Mouse (Mus musculus) c-Kit-positive CD71-negative TER-119-negative erythroid progenitor cells, embryonic 14.5 days (primary cell): ENCODE measurements around the gene Pygb.

Experiments
- DNase-seq: peaks from one replicate; pipeline ENCODE4 v3.0.0-alpha.2; 2013; ENCODE audit warnings: low read depth

The Pygb gene

DNA sequence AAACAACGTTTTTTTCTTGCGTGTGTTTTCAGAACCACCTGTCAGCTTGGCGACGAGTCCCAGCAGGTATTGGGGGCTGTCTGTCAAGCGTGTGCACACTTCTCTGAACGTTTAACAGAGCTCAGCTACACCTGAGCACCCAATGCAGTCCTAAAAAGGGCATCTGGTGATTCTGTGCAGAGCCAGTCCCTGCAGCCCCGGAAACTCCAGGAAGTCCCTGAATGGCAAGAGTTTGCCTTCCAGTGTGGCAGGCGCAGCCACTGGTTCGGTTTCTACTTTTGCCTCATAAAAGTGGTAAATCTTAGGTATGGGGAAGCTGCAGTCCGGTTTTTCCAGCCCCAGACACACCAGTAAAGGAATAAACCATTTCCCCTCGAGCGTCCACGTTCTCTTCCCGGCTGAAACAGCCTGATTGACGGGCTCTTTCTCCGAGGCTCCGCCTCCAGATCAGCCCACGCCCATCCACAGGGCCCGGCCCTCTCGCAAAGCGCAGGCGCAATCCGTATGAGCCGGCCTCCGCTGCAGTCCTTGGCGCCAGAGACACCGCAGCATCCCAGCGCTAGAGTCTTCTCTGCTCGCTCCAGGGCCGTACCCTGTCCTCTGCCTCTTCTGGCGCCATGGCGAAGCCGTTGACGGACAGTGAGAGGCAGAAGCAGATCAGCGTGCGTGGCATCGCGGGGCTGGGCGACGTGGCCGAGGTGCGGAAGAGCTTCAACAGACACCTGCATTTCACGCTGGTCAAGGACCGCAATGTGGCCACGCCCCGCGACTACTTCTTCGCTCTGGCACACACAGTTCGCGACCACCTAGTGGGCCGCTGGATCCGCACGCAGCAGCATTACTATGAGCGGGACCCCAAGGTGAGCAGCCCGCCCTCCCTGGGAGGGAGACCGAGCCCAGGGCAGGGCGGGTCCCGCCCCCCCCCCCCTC, at the start of gene Pygb:
TSS of gene Pygb (plus strand) at position 485 of the 930 bp plus-strand sequence.
- peak; percentile 79 for DNase-seq

DNA sequence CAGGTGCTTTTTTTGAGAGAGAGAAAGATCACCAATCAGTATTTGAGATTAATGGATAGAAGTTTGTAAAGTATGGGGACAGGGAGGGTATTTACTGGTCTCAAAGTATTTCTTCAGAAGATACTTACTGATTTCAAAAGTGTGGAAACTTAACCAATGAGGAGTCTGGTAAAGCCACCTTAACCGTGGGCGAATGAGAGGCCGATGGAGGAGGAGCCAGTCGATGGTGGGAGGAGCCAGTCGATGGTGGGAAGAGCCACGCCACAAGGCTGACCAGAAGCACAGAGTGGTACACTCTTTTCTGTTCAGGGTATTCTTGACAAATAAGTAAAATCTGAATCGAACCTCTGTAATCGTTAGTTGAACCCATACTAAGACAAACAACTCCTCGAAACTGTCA, 48.7 kb upstream of the Pygb start:
- DNase-seq: no peak

DNA sequence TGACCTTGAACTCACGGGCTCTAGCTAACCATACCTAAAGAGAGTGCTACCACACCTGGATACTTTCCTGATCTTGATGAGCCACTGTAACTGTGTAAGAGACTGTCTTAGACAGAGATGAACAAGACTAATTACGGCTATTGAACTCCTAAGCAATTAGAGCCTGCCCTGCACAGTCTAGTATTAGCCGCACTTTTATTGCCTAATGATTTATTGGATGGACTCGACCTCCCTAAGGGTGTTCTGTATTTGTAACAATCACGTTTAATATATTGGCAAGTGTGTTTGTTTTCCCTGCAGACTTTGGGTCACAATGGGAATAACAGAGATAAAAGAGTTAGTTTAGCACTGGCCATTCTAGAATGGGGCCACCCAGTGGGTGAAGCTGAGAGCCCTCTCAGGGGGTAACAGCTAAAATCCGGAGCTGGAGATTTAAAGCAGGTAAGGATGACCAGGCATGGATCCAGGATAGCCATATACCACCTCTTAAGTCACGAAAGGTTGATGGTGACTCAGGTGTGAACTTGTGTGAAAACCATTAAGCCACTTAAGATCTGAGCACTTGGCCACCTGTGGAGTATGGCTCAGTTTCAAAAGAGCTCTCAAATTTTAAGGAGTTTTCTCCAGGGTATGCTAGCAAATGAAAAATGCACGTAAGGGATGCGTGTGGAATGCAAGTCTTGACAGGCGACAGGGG, 46.2 kb upstream of the Pygb start:
- no peak for DNase-seq

DNA sequence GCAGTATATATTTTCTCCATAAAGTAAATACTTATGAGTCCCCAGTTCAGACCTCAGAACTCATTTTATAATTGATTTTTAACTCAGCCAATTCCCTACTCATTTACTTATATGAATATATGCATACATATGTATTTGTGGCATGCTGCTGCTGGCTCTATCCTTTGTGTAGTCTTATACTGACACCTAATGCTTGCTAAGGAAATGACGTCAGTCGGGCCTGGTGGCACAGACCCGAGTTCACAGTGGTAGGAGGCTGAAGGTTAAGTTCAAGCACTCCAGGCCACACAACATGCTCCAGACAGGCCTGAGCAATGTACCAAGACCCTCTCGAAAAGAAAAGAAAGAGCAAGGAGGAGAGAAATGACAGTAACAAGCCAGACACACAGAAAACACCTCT, 45.1 kb upstream of the Pygb start:
- DNase-seq: no peak

DNA sequence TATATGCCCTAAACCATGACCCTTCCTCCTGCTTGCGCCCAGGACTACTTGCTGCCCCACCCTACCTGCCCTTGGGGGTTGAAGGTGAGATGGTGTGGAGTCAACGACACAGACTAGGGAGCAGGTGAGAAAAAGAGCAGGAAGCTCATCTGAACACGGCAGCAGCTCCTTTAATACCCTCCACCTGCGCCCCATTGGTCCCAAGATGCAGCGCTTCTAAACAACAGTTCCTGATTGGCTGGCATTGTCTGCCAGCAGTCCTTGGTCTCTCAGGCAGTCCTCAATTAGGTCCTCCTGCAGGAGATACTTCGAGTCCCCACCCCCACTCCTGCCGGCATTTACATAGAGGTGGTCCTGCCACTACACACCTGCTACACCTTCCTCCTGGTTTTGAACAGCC, 41.5 kb upstream of the Pygb start:
- no peak for DNase-seq

DNA sequence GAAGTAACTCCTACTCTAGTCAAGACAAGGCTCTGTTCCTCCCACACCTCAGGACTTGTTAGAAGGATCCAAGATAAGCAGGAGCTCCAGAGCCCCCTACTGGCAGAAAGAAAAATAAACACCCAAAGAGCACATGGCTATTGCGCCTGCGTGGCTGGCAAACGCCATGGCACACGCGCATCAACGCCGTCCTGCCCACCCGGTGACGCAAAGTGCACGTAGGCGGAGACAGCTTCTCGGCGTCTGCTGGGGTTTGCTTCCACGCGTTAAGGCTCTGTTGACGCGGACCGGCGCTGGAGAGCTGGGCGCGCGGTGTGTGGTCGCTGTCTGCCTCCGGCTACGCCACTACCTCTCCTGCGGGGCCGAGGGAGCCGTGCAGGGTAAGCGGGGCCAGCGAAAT, 37.7 kb upstream of the Pygb start, which contains the start of gene Entpd6:
TSS of gene Entpd6 (plus strand) at position 189 of the 400 bp plus-strand sequence.
- peak; percentile 96 for DNase-seq

DNA sequence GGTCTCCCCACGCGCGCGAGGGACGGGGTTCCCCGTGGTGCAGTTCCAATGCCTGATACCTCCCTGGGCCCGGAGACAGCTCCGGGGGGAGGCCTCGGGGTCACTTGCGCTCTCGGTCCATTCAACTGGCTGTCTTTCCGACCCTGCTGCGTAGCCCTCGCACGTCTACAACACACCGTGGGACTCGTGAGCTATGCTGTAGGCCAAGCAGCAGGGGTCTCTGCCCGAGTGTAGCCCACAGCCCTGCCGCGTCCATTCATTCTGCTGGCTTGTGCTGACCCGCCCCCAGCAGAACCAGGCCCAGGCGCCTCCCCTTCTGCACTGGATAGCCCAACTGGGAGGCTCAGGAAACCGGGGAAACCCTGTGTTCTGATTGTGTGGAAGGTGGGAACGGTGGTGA, 37.3 kb upstream of the Pygb start:
- DNase-seq: no peak

DNA sequence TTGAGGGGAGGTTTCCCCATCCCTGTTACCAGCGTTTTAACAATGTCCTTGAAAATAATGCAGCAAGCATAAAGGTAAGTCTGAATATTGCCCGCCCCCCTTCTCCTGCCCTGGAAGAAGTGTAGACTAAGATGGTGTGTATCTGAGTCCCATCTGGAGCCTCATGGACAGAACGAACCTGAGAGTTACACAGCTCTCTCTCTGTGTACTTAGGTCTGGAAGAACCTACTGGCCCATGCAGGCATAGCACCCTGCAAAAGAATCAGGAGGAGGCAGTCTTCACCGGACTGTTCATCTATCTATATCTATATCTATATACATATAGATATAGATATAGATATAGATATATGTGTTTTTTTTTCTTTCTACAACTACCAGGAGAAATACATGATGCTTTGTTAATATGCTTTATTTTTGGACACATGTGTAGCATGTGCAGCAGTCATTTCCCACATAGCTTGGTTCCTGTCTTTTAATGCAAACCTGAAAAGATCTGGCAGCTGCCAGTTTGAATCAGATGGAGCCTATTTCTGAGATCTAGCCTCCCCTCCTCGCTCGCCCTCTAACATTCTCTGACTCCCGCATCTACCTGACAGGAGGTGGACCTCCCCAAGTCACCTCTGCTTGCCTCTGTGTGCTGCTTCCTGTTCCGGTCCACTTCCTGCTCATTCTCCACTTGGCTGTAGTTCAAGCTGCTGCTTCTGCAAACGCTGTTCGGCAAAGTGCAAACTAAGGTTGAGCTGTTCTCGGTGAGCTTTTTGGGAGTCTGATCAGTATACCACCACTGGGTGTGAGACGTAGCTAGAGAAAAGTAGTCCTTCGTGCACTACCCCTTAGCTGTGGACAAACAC, 36.2 kb upstream of the Pygb start:
- DNase-seq: no peak

DNA sequence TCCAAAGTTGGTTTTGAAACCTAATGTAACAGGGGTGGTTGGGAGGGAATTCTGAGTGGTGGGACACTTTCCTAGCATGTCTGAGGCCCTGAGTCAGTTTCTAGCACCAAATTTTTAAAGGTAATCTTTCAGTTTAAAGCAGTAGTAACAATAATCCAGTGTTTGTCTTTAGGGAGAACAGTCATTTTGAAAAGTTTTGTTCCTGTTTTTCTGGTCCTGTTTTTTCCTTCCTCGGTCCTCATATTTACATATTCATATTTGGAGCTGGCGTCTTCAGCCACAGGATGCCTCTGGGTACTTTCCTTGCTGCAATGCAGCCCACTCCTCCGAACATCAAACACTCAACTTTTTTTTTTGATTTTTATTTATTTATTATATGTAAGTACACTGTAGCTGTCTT, 31.5 kb upstream of the Pygb start:
- no peak for DNase-seq

DNA sequence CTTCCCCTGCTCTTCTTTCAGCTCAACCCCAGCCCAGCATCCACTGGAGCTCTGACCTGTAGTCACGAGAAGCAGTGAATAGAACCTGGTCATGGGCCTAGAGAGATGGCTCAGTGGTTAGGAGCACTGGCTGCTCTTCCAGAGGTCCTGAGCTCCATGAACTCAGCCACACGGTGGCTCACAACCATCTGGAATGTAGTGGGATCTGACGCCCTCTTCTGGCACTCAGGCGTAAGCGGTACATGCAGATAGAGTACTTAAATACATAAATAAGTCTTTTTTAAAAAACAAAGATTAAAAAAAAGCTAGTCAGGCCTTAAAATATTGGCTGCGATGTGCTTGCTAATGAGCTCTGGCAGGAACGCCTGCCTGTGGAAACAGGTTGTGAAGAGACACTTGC, 25.1 kb upstream of the Pygb start:
- DNase-seq: no peak

DNA sequence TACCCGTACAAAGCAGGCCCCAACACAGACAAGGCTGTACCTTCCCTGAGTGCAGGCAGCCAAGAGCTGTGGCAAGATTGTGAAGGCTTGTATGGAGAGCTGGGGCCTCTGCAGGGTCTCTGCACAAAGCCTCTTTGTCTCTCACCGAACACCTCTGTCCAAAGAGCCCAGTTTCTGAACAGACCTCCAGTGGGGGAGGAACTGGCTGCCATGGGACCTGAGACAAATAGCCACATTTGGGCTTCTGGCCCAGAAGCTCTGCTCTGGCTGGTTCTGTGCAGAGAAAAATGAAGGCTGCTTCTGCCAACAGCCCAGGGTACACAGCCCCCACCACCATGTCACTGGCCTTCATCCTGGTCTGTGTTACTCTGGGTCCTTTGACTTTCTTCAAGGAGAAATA, 20.9 kb upstream of the Pygb start:
- DNase-seq: no peak

DNA sequence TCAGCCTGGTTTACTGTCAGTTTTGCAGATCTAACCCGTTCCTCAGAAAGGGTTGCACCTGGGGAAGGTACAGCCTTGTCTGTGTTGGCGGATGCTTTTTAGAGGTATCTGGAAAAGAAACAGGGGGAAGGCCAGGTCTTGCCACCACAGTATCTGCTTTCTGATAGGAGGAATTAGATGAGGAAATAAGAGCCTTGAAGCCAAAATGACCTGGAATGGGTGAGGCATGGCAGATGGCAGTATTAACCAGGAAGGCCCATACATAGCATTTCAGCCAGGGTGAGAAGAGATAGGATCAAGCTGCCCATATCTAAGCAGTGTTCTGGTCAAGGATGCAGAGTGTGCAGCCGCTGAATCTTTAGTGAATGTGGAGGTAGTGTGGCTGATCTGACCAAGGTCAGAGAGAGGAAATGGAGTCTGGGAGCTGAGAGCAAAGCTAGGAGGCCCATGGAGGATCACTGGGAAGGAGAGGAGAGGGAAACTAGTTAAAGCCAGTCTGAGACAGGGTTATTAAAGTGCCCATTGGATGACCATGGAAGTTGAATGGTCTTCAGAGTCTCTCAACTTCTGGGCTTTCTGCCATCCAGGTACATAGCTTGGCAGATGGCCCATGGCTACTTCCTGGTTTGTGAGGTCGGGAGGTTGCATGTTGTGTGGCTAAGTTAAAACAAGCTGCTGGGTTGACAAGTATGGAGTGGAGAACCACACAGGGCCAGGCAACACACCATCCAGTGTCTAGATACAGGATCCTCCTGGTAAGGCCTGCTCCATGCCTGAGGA, 20.3 kb upstream of the Pygb start:
- DNase-seq: no peak

DNA sequence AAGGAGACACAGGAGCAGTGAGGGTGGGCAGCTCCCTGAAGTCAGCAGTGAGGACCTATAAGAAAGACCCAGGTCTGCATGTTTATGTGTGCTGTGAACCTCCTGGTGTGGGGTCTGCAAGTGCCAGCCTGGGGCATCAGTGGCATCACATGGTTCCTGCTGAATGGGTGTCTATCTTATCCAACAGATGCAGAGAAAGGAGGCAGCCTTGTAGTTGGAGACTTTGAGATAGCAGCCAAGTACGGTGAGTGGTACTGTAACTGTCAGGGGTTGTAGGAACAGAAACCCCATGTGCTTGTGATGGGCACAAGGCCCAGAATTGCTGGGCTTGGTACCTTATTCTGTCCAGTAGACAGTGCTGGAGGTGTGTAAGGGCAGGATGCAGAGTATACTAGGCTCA, 17.9 kb upstream of the Pygb start:
- DNase-seq: no peak

DNA sequence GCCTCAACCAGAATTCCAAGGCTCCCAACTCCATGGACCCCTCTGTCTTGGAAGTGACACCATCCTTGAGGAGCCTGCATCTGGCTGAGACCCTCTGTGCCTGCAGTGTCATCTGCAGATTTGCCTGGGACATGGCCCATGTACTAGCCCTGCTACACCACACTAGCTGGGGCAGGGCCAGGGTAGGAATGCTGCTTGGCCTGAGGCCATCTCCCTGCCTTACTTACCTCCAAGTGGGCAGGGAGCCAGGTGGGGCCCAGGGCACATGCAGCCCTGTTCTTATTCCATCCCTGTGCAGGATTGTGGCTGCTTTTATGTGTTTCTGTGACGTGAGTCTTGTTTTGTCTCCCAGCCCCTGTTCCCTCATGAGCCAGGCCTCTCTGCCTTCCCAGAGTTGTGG, 15.8 kb upstream of the Pygb start:
- DNase-seq: no peak

DNA sequence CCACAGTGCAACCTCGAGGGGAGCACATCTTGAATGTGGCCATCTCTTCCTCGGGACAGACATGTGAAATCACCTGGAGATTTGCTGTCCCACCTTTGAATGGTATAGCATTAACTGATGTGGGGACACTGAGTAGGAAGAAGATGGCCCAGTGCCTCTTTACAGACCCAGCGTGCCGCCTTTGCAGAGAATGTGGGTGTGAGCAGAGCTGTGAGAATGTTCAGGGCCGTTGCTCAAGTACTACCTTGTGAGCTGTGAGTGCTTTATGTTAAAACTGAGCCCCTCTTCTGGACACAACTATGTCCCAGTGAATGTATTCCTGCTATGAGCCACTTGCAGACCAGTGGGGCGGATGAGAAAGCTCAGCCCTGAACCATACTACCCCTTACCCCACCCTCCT, 15.4 kb upstream of the Pygb start:
- DNase-seq: no peak

DNA sequence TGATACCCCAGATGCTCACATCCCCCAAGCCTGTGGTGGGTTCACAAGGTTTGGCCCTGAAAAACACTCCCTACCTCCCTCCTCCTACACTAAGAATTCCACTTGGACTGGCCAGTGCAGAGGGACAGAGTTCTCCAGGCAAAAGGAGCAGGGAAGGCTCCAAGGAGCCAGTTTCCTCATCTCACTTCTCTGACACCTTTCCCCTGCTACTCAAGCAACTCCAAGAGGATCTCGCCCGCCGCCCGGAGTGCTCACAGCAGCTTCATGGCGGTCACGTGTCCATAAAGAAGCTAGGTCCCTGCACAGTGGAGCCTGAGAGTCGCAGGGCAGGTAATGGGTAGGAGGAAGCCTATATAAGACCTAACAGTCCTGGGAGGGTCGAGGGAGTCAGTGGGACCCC, 14.5 kb upstream of the Pygb start:
- DNase-seq: no peak

DNA sequence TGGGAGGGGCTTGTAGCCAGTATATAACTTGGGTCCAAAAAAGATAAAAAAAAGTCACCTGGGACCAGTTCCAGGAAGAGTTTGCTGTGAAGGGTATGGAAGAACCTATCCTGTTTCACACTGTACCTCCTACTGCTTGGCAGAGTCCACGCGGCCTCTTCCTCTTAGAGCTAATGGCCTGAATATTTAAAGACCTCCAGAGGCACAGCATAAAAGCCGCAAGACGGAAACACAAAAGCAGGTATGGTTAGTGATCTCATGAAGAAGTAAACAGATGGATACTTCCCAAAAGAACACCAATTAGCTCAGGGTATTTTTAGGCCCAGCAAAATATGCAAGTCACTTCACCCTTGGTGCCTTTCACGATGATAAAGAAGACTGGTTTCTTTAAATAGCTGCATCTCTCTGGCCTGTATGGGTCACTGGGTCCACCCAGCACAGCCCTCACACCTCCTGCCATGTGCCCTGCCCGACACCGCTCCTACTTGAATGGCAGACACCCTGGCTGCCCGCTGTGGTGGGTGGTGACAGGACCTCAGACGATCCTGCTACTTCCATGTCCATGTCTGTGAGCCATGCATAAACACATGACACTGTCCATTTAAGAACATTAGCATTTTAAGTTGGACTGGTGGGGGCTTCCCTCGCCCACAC, 13.9 kb upstream of the Pygb start:
- DNase-seq: no peak

DNA sequence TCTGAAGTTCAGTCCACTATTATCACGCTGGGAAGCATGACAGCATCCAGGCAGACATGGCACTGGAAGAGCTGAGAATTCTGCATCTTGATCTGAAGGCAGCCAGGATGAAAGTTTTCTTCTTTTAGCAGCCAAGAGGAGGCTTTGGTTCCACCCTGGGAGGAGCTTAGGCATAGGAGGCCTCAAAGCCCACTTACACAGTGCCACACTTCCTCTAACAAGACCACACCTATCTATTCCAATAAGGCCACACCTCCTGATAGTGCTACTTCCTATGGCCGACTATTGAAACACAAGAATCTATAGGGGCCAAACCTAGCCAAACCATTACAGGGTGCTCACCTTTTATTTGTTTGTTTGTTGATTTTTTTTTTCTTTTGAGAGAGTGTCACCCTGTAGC, 3.7 kb upstream of the Pygb start:
- no peak for DNase-seq

DNA sequence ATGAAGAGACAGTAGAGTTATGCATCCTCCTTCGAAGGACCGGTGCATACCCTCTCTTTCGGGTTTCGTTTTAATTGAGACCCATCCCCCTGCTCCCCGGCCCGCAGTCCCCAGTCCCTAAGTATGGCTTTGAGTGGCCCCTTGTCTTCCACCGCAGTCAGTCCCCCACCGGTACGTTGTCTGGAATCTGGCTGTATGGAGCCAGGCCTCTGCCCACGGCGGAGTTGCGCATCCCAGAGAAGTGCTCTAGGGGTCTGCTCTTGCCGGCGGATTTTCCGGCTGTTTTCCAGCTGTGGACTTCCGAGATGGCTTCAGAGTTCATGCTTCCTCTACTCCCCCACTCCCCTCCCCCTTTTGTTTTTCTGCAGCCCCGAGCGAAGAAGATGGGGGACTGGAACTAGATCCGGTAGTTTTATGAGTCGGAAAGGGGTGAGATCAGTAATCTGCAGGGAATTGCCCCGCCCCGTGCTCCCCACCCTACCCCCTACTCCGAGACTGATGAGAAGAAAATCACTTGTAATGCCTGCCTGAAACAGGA, 768 bp downstream of the Pygb start:
- DNase-seq: no peak

DNA sequence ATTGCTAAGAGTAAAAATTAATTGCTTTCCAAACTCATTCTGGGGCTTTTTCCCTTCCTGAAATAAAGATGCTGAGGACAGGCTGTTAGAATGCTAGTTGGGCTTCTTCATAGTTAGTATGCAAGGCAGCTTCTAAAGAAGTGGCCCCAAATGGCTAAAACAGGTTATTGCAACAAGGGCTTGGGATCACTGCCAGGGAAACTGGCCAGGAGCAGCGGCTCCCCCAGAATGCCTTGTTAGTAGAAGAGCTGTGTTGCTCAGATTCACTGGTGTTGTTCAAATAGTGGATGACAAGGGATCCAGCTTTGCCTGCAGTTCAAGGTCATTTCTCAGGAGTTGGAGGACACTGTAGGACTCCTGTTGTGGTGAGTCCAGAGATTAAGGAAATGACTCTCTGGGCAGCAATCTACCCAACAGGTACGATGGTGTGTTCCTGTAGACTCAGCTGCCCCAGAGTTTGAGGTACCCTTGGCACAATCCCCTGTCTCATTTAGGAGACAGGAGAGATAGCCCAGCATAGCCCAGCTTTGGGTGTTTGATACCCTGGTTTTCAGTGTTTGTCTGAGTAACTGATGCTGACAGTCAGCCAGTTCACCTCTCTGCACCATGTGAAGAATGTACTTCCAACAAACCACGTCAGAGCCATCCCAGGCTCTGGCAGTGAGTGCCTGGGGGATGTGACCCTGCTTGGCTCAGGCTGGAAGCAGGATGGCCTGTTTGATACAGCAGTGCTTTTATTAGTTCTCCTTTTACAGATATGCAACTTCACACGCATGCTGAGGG, 2.4 kb downstream of the Pygb start:
- no peak for DNase-seq
